Mouse (Mus musculus) MEL (cell line): ENCODE data around the gene Elovl1.

Experiments
- CTCF ChIP-seq, 3 experiments: IDR thresholded peaks in 2 of 3; conservative IDR thresholded peaks in 1 of 3; 2 replicates each; pipeline ENCODE4 v1.5.1; 2011 to 2012; ENCODE audit warnings: low read length in 3 of 3, low read depth in 2 of 3, mild to moderate bottlenecking in 2 of 3, improper control_type of control experiment in 1 of 3, inconsistent platforms in 1 of 3, mixed read lengths in 1 of 3, moderate library complexity in 1 of 3; ENCODE audit not compliant: control insufficient read depth in 1 of 3, insufficient read depth in 1 of 3, poor library complexity in 1 of 3, severe bottlenecking in 1 of 3
- E2F4 ChIP-seq: IDR thresholded peaks from 2 replicates; pipeline ENCODE4 v1.6.1; 2011; ENCODE audit warnings: low read depth, low read length, improper control_type of control experiment, borderline replicate concordance
- EP300 ChIP-seq, 2 experiments: IDR thresholded peaks; 2 replicates each; pipeline ENCODE4 v1.6.1; 2011; ENCODE audit warnings: improper control_type of control experiment in 2 of 2, low read length in 2 of 2, low read depth in 1 of 2, mild to moderate bottlenecking in 1 of 2
- KAT2A ChIP-seq: conservative IDR thresholded peaks from 2 replicates; pipeline ENCODE4 v1.6.1; 2012; ENCODE audit warnings: low read depth, low read length, improper control_type of control experiment, inconsistent platforms
- MAX ChIP-seq: IDR thresholded peaks from 2 replicates; pipeline ENCODE4 v1.6.1; 2011; ENCODE audit warnings: low read length, improper control_type of control experiment
- MAZ ChIP-seq: IDR thresholded peaks from 2 replicates; pipeline ENCODE4 v1.6.1; 2012; ENCODE audit warnings: low read depth, mild to moderate bottlenecking, inconsistent platforms, low read length, improper control_type of control experiment
- MEF2A ChIP-seq: IDR thresholded peaks from 2 replicates; pipeline ENCODE4 v1.6.1; 2014; ENCODE audit warnings: low read depth, mild to moderate bottlenecking, inconsistent platforms, low read length, improper control_type of control experiment; ENCODE audit not compliant: poor library complexity, insufficient replicate concordance, severe bottlenecking; ENCODE audit errors: extremely low read depth
- POLR2A ChIP-seq, 2 experiments: IDR thresholded peaks; 2 replicates each; pipeline ENCODE4 v1.6.1; 2011 to 2012; ENCODE audit warnings: low read length in 2 of 2, mild to moderate bottlenecking in 2 of 2, control low read depth in 1 of 2, improper control_type of control experiment in 1 of 2, low read depth in 1 of 2, moderate library complexity in 1 of 2; ENCODE audit not compliant: control insufficient read depth in 1 of 2, insufficient read depth in 1 of 2, poor library complexity in 1 of 2
- POLR2AphosphoS2 ChIP-seq: IDR thresholded peaks from 2 replicates; pipeline ENCODE4 v1.6.1; 2011; ENCODE audit warnings: low read length, improper control_type of control experiment
- SIN3A ChIP-seq: IDR thresholded peaks from 2 replicates; pipeline ENCODE4 v1.6.1; 2012; ENCODE audit warnings: low read length, improper control_type of control experiment, inconsistent platforms
- USF2 ChIP-seq, 2 experiments: IDR thresholded peaks; 2 replicates each; pipeline ENCODE4 v1.6.1; 2011 to 2012; ENCODE audit warnings: improper control_type of control experiment in 2 of 2, low read length in 2 of 2, borderline replicate concordance in 1 of 2, inconsistent platforms in 1 of 2, low read depth in 1 of 2, mild to moderate bottlenecking in 1 of 2; ENCODE audit not compliant: insufficient read depth in 1 of 2
- ZC3H11A ChIP-seq: IDR thresholded peaks from 2 replicates; pipeline ENCODE4 v1.6.1; 2012; ENCODE audit warnings: low read depth, mild to moderate bottlenecking, inconsistent platforms, low read length, improper control_type of control experiment
- ZMIZ1 ChIP-seq: IDR thresholded peaks from 2 replicates; pipeline ENCODE4 v1.6.1; 2012; ENCODE audit warnings: low read depth, mild to moderate bottlenecking, inconsistent platforms, low read length, improper control_type of control experiment, moderate library complexity
- ZNF384 ChIP-seq: IDR thresholded peaks from 2 replicates; pipeline ENCODE4 v1.6.1; 2012; ENCODE audit warnings: low read depth, mild to moderate bottlenecking, inconsistent platforms, low read length, improper control_type of control experiment

GRCm38 (mm10) chr4:118427415-118427767 is 502 bp upstream of the Elovl1 start:
- TF ChIP-seq EP300 (IDR thresholded peaks at IDR 0.05; ENCODE audit: low read depth in 1 of 2, low read length in 2 of 2): no peak; a peak in 1 of 4 replicates
- TF ChIP-seq MAZ: 0 out of 2 replicates have a peak, but pooled peaks have one; percentile 3
- TF ChIP-seq CTCF (IDR thresholded peaks at IDR 0.05 in 2 of 3, conservative IDR thresholded peaks at IDR 0.05 in 1 of 3; ENCODE audit: control insufficient read depth in 1 of 3, insufficient read depth in 1 of 3, low read depth in 2 of 3, low read length in 3 of 3, poor library complexity in 1 of 3, severe bottlenecking in 1 of 3): no peak
- TF ChIP-seq POLR2A (IDR thresholded peaks at IDR 0.05; ENCODE audit: control insufficient read depth in 1 of 2, insufficient read depth in 1 of 2, low read depth in 1 of 2, low read length in 2 of 2, poor library complexity in 1 of 2): no peak
- TF ChIP-seq ZMIZ1: no peak
- TF ChIP-seq USF2 (IDR thresholded peaks at IDR 0.05; ENCODE audit: borderline replicate concordance in 1 of 2, insufficient read depth in 1 of 2, low read depth in 1 of 2, low read length in 2 of 2): no peak
- peak; percentile 19; the same call in 1 of the 2 replicates for TF ChIP-seq SIN3A
- TF ChIP-seq KAT2A: no peak
- TF ChIP-seq MEF2A: no peak
- no peak for TF ChIP-seq ZC3H11A
- TF ChIP-seq MAX: no peak
- no peak for TF ChIP-seq ZNF384
- TF ChIP-seq POLR2AphosphoS2: no peak
- TF ChIP-seq E2F4: no peak
